Mouse (Mus musculus) kidney, postnatal 14 days (tissue): ENCODE results near the gene Cldn22.
"Not testable (repeated sequence)": the region's sequence is repeated elsewhere in the genome, so short reads cannot be mapped to it uniquely, and the experiment has no call there.

Source experiments
- DNase-seq: peaks from one replicate; pipeline ENCODE4 v3.0.0; 2022; ENCODE audit warnings: mixed read lengths

Cldn22 gene

DNA sequence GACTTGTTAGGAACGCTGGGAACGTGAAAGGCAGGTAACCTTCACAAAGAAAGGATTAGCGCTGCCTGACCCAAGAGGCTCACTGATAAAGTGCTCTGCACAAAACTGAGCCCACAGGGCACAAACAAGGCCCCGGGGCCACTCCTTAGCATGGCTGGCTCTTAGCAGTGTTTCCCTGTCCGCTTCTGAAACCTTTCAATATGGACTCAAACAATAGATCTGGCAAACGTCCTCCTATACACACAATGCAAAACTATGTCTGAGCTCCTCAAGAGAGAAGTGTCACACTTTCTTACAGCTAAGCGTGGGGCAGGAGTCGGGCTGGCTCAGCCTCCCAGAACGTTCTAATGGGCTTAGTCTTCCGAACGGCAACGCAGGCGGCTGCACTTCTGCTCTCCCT, at the start of gene Cldn22:
Cldn22 (plus strand) TSS at position 301 of the 400 bp plus-strand sequence.
- DNase-seq: no peak

DNA sequence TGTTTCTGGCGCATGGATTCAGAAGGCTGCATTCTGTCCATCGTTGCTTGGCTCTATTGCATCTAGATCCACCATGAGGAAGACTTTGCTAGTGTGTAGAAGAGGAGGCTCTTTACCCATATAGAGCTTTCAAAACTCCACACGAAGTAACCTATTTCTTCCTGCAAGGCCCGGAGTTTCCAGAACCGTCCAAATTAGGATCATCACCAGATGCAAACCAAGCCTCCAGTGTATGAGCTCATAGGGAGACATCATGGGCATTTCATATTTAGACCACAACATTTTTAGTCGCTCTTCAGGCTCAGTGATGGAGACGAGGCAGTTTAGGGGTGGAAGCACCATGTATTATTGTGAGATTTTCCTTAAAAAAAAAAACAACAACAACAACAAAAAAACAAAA, 46.9 kb upstream of the Cldn22 start:
- no peak for DNase-seq

DNA sequence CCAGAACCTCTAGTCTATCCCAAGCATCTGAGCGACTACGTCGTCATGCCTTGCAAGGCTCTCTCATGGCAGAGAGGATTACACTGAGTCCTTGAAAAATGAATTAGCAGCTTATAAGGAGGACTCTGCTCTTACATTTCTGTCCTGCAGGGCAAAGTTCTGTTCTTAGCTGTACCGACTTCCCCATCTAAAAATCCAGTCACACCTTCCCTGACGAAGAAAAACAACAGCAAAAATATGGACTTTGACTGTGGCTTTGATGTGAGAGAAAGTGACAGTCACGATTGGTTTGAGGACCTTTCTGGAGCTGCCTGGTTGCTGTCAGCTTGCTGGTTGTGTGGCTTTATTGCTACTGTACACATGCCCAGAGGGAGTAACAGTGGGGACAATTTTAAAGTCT, 44.7 kb upstream of the Cldn22 start:
- DNase-seq: peak; percentile 23

DNA sequence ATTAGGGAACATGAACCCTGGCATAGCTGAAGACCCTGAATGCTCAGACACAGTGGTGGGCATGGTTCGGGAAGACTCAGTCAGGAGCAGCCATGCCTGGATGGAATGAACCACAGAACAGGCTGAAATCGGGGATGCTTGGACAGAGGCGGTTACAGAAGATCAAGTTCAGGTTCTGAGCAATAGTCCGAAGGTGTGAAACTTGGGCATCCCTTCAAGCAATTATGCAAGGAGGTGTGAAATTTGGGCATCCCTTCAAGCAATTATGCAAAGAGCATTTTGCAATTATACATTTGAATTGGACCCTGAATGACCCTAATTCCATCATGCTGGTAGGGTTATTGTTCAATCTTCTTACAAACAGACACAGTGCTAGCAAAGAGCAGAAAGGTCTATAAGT, 42.4 kb upstream of the Cldn22 start:
- DNase-seq: peak; percentile 26

DNA sequence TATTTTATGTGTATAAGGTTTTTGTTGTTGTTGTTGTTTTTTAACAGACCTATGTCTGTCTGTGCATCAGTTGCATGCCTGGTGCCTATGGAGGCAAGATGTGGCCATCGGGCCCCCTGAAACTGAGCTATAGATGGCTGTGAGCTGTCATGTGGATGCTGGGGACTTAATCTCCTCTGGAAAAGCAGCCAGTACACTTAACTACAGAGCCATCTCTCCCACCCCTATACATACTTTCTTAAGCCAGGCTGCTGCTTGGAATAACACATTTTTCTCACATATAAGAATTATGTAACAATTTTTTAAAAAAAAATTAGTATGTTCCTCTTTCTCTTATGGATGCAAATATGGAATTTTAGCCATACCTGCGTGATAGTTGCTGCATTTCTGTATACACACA, 40.7 kb upstream of the Cldn22 start:
- no peak for DNase-seq

DNA sequence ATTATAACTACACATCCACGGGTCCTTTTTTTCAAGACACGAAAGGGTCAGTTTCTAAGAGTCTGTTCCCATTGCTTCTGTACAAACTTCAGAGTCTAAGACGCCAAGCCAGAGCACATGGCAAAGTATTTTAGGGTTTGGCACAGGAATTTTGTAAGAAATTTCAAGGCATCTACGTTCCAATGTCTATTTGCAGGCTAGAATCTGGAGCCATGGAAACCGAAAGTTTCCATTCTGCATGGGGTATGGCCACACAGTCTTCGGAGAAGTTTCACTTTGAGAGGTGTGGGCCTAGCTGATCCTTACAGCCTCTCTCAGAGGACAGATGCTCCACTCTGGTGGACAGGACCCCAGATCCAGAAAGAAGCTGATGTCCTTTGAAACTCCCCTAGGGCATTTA, 40.3 kb upstream of the Cldn22 start:
- DNase-seq: no peak

DNA sequence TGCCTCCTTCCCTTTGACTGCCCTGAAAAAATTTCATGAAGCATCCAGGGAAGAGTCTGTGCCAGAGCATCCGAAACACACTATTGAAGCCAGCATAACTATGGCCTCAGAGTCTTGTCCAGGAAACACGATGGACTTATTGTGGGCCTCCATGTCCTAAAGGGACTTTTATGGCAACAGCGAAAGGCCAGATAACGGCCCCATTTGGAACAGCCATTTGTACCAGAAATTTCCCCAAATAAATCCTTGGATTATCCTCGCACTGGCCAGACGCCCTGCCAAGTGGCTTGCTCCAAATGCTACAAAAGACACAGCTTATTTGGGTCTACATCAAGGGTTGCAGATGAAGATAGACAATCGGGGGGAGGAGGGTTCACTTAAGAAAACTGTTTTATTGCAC, 39.8 kb upstream of the Cldn22 start:
- DNase-seq: no peak

DNA sequence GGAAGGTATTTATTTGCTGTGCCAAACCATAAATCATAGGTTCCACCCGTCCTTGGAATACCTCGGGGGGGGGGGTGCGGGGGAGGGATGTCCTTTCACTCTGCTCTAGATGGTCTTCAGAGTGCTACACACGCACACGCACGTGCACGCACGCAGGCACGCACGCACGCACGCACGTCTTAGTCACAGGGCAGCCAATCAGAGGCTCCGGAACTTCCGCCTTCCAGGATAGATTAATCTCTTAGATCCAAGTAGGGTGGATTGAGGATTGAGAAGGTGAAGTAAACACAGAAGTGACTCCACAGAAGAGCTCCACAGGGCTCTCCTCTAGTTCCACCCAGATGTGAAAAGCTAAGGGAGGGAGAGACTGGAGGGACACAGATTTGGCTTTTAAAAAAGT, 38.0 kb upstream of the Cldn22 start:
- DNase-seq: no peak

DNA sequence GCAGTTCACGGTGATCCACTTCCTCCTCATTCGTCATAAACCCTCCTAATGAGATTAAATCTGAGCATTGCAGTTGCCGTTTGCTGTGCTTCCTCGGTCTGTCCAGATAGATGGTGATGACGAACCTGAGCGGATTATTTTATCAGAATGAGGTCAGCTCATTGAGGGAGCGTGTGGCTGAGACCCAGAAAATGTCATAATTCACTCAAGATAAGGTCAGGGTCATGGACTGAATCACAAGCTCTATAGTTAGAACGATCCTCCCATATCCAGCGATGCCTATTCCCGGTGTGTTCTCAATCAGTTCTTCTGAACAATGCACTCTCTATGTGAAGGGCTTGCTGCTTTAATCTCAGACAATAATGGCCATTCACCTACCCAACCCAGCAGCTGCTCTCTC, 36.6 kb upstream of the Cldn22 start:
- DNase-seq: no peak

DNA sequence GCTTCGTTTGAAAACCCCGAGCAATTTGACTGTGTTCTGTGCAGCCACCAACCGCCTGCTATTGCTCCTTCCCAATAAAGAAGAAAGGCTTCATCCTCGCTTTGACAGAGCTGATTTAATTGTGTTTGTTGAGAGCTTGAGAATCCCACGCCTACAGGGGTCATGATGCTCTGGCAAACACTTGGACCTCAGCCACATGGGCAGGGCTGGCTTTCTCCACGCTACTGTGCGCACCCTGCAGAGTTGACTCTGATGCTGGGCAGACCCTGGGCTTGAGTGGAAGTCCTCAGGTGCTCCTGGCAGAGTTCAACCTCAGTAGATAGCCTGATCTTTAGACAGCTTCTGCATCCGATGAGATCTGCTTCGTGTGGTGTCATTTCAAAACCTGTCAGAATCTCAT, 32.3 kb upstream of the Cldn22 start:
- no peak for DNase-seq

DNA sequence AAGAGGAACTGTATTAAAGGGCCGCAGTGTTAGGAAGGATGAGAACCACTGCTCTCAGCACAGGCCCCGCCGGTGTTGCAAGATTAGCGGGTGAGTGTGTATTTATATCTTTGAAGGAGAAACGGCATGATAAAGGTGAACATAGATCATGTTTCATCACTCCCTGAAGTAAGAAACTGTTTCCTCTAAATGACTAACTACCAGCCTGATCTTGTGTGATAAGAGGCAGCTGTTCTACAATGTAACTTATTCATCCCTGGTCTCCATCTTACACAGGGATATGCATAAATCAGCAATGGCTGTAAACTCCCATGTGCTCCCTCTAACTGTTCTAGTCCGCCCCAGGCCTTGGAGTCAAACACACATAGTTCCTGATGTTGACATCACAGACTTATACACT, 24.8 kb upstream of the Cldn22 start:
- DNase-seq: no peak

DNA sequence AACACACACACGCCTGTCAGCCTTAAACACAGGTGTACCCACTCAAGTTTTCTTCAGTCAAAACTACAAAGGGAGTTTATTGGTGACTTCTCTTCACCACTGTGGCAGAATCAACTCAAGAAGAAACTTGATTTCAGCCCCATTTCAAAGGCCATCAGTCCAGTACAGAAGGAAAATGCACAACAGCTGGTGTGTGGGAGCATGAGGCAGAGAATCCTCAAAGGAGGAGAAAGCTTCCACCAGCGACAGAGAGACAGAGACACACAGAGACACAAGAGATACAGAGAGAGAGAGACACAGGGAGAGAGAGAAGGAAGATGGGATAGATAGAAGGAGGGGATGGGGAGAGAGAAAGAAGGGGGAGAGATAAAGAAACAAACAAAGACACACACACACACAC, 21.9 kb upstream of the Cldn22 start:
- DNase-seq: no peak

DNA sequence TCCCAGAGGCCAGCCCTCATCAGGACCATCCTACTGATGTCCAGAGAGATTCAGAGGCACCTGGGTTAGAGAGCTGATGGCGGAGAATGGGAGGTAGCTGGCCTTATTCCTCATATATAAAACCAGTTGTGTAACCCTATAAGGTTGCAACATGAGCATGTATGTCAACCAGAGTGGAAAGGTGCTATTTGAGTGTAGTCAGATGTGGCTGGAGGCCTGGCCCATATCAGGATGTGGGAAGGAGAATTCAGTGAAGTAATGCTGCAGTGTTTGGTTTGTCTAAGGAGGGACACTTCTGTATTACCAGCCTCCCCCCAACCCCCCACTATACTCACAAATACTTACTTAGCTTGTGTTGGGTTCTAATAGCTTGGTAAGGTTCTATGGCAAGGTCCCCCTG, 20.0 kb upstream of the Cldn22 start:
- no peak for DNase-seq

DNA sequence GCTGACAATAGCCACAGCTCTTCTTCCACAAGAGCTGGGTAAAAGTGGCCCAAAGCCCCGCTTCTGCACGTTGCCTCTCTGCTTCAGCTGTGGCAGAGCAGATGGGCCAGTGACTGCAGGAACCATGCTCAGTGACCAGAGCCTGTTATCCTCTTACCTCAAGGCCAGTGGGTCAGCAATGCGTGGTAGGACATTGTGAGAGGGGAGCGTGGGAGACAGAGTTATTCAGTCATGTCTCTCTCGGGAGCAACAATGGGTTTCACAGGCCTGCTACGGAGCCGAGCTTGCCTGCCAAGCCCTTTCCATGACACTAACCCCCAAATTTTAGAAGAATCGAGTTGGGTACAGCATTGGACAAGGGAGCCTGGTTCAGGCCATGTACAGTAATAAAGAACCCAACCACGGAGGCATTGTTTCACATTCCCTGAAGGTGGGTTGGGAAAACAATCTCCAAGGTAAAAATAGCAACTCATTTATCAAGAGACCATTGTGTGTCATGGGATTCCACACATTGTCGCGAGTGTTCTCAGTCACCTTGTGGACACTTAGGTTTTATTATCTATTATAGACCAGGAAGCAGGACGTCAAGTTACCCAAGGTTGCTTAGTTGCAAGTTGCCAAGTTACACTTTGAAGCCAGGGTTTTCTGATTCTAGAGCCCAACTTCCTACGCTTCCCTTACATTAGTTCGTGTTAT, 14.2 kb upstream of the Cldn22 start:
- DNase-seq: no peak

DNA sequence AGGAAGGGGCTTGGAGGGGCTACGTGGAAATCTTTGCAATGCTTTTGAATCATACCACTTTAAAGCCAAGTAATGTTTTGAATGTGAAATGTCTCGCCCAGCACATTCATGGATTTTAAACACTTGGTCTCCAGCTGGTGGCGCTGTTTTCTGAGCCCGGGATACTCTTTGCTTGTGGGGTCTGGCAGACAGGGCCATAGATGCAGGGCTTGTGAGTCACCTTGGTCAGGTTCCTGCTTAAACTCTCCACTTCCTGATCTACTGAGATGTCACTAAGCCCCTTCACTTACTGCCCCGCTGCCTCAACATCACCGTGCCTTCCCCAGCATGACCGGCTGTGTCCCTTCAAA, 13.6 kb upstream of the Cldn22 start:
- no peak for DNase-seq

DNA sequence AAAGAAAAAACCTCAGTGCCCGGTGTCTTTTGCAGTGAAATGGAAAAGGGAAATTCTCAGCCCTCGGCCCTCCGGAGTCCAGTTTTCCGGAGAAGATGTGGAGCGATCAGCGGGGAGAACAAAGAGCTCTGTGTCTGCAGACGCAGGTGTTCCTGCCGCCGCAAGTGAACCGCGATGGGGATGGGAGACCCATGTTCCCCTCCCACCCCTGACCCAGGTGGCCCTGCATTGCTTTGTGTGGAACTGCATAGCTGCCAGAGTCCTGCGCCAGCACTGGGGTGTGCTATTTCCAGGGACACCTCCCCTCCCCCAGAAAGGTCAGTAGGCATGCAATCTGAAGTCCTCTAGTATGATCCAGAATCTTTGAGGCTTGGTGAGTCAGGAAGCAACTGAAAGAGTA, 13.1 kb upstream of the Cldn22 start:
- no peak for DNase-seq

DNA sequence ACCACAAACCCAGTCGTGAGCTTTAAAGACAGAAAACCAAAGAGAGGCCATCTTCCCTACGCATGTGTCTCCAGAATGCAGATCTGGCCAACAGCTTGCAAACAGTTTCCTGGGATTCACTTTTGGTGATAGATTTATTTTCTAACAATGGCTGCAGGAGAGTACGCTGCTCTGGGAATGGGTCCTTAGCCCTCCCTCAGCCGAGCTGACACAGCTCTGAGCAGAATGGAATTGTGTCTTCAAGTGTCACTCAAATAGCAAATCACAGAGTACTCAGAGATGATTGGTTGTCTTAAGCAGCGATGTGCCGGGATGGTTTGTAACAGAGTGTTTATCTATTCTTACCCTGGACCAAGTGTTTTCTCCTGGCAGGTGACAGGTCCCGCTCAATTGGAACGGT, 5.2 kb upstream of the Cldn22 start:
- no peak for DNase-seq

DNA sequence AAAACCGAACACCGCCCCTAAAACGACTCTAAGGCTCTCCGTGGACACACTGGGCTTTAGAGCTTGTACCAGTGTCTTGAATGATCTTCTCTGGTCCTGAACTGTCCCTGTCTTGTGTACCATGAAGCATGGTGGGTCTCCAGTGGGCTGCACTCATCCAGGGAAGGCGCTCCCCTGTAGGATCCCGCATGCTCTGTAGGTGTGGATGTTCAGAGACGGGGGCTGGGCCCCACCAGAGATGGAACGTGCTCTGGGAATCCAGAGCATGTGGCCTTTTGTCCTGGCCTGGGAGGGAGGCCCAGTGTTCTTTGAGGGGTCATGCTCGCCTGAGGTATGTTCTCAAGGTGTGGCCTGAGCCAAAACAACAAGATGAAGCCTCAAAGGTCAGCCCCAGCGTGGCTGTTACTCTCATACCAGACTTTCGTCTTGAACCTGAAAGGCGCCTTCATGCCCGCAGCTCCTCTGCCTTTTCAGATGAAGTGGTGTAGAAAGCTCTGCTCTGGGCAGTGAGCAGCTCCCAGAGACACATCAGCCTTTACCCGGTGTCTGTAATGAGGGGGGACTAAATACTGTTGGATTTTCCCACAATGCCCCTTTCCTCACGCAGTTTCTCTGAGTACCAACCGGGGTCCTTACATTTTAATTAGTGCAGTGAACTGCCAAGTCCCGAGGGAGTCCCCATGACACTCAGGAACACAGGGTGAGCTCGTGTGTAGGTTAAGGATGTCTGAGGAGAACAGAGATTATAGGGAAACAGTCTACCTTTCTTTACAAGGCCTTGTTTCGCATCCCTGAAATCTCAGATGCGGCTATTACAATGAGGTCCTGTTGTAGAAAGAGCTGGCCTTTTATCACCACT, 3.1 kb upstream of the Cldn22 start:
- peak; percentile 34 for DNase-seq

DNA sequence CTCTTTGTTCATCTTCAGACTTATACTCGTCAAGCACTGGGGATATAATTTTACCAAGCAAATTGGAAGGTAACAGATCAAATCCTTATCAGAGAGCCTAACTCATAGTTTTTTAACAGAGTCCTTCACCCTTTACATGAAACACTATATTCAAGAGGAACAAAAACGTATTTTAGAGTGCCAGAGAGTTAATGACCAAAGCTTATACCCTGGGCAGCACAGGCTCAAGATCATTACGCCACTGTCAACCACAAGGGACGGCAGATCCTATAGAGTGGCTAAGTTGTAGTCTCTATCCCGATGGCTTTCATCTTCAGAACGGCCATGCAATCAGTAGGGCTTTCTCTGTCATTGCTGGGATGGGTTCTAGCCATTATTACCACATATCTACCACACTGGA, 2.4 kb upstream of the Cldn22 start, which contains the start of gene Cldn24:
Cldn24 (plus strand) TSS at position 301 of the 400 bp plus-strand sequence.
- DNase-seq: no peak

DNA sequence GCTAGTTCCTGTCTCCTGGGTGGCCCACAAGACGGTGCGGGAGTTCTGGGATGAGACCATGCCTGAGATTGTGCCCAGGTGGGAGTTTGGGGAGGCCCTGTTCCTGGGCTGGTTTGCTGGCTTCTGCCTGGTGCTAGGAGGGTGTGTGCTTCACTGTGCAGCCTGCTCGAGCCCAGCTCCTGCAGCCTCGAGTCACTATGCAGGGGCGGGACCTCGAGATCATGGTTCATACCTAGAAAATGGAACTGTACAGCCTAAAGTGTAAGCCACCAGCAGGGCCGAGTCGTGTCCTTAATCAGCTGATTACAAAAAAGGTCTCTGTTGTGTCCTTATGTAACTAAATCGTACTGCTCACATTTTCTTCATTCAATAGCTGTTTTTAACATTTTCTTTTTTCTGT, 1.7 kb upstream of the Cldn22 start:
- not testable (repeated sequence) for DNase-seq

DNA sequence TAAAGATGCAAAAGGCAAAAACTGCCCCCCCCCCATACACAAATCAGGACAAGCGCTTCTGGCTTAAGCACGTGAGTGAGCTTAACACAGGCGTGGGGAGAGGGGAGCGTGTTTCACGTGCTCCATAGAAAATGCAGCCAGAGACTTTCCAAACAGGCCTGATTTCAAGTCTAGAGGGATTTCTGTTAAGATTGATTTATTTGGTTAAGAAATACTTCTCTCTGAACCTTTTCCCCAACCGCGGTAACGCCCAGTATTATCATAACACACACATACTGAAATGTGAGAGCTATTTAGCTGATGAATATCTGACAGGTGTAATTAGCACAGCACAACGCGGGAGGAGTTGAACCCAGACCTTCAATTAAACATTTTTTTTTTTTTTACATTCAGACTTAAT, 505 bp upstream of the Cldn22 start:
- DNase-seq: no peak

DNA sequence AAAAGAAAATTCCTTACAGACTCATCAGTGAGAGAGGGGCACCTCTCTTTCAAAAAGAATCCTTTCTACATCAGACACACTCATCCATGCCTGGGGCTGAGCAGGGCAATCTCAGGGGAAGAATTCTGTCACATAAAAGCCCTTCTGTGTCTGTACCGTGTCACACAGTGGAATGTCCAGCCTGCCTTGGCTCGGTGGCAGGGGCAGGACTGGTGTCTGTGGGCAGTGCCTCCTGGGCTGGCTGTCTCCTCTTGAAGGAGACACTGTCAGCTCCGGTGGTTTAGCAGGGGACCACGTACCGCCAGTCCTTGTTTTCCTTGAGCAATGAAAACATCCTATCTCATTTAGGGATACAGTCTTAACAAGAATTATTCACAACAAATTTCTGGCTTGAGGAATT, 1.3 kb downstream of the Cldn22 start:
- no peak for DNase-seq

DNA sequence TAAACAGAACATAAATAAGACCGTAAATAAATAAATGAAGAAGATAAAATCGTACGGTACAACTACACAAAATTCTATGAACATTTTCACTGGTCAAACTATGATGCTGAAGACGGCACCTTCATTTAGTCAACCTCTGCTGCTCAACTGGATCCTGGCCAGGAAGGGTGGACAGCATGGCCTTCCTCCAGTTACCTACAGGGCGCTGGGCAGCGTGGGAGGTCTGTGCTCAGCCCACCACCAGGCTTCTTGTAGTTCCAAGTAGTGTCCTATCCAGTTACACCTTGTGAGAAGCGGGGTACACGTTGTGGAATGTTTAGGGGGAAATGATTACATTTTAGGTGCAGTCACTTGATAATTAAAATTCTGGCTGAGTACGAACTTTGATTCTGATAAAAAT, 2.6 kb downstream of the Cldn22 start:
- no peak for DNase-seq

DNA sequence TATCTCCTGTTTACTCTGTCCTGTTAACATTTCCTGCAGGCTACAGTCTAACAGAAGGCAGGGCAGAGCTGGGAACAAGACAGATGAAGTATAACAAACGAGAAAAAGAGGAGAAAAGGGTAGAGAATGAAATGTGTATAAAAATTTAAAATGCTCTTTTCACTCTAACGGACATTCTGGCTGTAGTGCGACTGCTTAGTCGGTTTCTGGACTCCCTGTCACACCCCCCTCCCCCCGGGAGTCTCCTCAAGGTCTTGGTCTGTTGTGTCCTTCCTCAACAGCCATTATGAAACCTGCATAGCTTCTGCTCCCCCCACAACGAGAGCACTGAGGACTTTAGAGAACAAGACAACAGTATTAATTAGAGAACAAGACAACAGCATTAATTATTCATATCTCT, 8.3 kb downstream of the Cldn22 start:
- DNase-seq: no peak

DNA sequence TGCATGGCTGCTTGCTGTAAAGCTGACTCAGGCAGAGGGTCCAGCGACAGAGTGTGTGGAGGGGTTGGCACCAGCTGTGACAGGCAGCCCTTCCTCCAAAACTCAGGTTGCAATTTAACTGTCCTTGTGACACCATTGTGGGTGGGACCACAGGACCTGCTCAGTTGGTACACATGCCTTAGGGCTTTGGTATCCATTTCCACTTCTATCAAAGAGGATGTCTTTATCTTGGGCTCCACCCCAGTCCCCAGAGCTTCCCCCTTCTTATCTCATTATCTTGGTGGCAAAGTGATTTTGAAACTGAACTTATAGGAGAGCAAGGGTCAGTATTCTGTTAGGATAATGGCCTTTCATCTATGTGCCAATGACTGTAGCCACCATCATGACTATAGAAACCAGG, 9.7 kb downstream of the Cldn22 start:
- DNase-seq: no peak
